ENCODE assay signal across 8 mouse cellular contexts in genomic region chr12:69724711-69725460, GRCm38 (mm10). TPM values are rescaled to one million over a fixed set of nuclear protein-coding genes. Genes with fewer than 3 reads are reported as not detected.
DNase-seq lines count a peak whose midpoint lies in the region; ATAC-seq and TF ChIP-seq lines count a peak whose summit lies in the region.

Gene L2hgdh (minus strand): TSS chr12:69724873.
Gene Atp5s (plus strand): TSS chr12:69724950.

- H3K27ac ChIP-seq in embryonic facial prominence, embryonic 13.5 days, result peak within 1 kb of the TSS; percentile 84
- H3K27ac ChIP-seq in kidney, adult 2 months (ENCODE audit: insufficient read depth, low read depth, low read length), result peak within 1 kb of the TSS; percentile 85
- H3K27ac ChIP-seq in limb, embryonic 12.5 days, result peak within 1 kb of the TSS; percentile 88
- H3K27ac ChIP-seq in midbrain, embryonic 15.5 days, result peak within 1 kb of the TSS; percentile 83
- peak within 1 kb of the TSS; percentile 85 for H3K27ac ChIP-seq in spleen, adult 2 months (ENCODE audit: insufficient read depth, low read length)

- ATAC-seq in embryonic facial prominence, embryonic 13.5 days (ENCODE audit: insufficient number of reproducible peaks, insufficient read depth, low FRiP score, low TSS enrichment, low read depth), result peak; percentile 92
- ATAC-seq in limb, embryonic 12.5 days (ENCODE audit: insufficient number of reproducible peaks, insufficient read depth, low FRiP score, low TSS enrichment, low read depth), result peak; percentile 96
- peak; percentile 98 for ATAC-seq in midbrain, embryonic 15.5 days (replicated peaks)

- TF ChIP-seq POLR2A in kidney, adult 2 months (IDR thresholded peaks at IDR 0.05; ENCODE audit: low read depth, low read length), result peak; percentile 86
- peak; percentile 53 for TF ChIP-seq POLR2A in spleen, adult 2 months (IDR thresholded peaks at IDR 0.05; ENCODE audit: low read depth, low read length)

- H3K4me3 ChIP-seq in embryonic facial prominence, embryonic 13.5 days, result peak within 1 kb of the TSS; percentile 84
- peak within 1 kb of the TSS; percentile 82 for H3K4me3 ChIP-seq in kidney, adult 2 months (ENCODE audit: insufficient read depth, low read depth, low read length)
- H3K4me3 ChIP-seq in limb, embryonic 12.5 days (replicated peaks), result peak within 1 kb of the TSS; percentile 64
- H3K4me3 ChIP-seq in midbrain, embryonic 15.5 days, result peak within 1 kb of the TSS; percentile 80
- peak within 1 kb of the TSS; percentile 95 for H3K4me3 ChIP-seq in spleen, adult 2 months (ENCODE audit: extremely low read depth, insufficient read depth, insufficient read length)

- peak within 1 kb of the TSS; percentile 93 for H3K4me2 ChIP-seq in embryonic facial prominence, embryonic 13.5 days
- peak within 1 kb of the TSS; percentile 87 for H3K4me2 ChIP-seq in limb, embryonic 12.5 days
- H3K4me2 ChIP-seq in midbrain, embryonic 15.5 days, result peak within 1 kb of the TSS; percentile 88

- H3K9me3 ChIP-seq in embryonic facial prominence, embryonic 13.5 days, result peaks cover under 1% of the 10 kb centered on the region; the same call in 1 of the 2 replicates
- peaks cover 2% of the 10 kb centered on the region for H3K9me3 ChIP-seq in limb, embryonic 12.5 days
- no peaks in the 10 kb centered on the region for H3K9me3 ChIP-seq in midbrain, embryonic 15.5 days

- 0 out of 2 replicates have a peak, but pooled peaks have one; percentile 3 for TF ChIP-seq CTCF in kidney, adult 2 months (conservative IDR thresholded peaks at IDR 0.05; ENCODE audit: insufficient read depth, insufficient read length, low read depth, low read length)
- no peak for TF ChIP-seq CTCF in spleen, adult 2 months (IDR thresholded peaks at IDR 0.05; ENCODE audit: extremely low read depth, insufficient read depth, insufficient read length, insufficient replicate concordance)

- peak within 1 kb of the TSS; percentile 84 for H3K9ac ChIP-seq in embryonic facial prominence, embryonic 13.5 days
- peak within 1 kb of the TSS; percentile 71 for H3K9ac ChIP-seq in limb, embryonic 12.5 days (replicated peaks)
- H3K9ac ChIP-seq in midbrain, embryonic 15.5 days, result peak within 1 kb of the TSS; percentile 78

- peaks cover 15% of the 10 kb centered on the region for H3K36me3 ChIP-seq in embryonic facial prominence, embryonic 13.5 days
- no peaks in the 10 kb centered on the region for H3K36me3 ChIP-seq in kidney, adult 2 months (ENCODE audit: control insufficient read depth, insufficient read depth, low read length)
- peaks cover 14% of the 10 kb centered on the region for H3K36me3 ChIP-seq in limb, embryonic 12.5 days
- peaks cover 7% of the 10 kb centered on the region for H3K36me3 ChIP-seq in midbrain, embryonic 15.5 days (replicated peaks)
- no peaks in the 10 kb centered on the region for H3K36me3 ChIP-seq in spleen, adult 2 months (ENCODE audit: control insufficient read depth, insufficient read depth, low read length)

- no peaks in the 10 kb centered on the region for H3K27me3 ChIP-seq in embryonic facial prominence, embryonic 13.5 days
- H3K27me3 ChIP-seq in kidney, adult 2 months (replicated peaks; ENCODE audit: control insufficient read depth, insufficient read depth, low read length), result no peaks in the 10 kb centered on the region
- H3K27me3 ChIP-seq in limb, embryonic 12.5 days, result no peaks in the 10 kb centered on the region
- H3K27me3 ChIP-seq in midbrain, embryonic 15.5 days (replicated peaks), result no peaks in the 10 kb centered on the region
- H3K27me3 ChIP-seq in spleen, adult 2 months (ENCODE audit: control insufficient read depth, insufficient read depth, low read length), result no peaks in the 10 kb centered on the region

- WGBS in embryonic facial prominence, embryonic 13.5 days, result under 1% methylated on average over 60 of the region's 60 CpGs
- WGBS in kidney, adult 2 months, result under 1% methylated on average over 60 of the region's 60 CpGs
- under 1% methylated on average over 59 of the region's 60 CpGs for WGBS in limb, embryonic 12.5 days
- under 1% methylated on average over 60 of the region's 60 CpGs for WGBS in midbrain, embryonic 15.5 days
- under 1% methylated on average over 59 of the region's 60 CpGs for WGBS in spleen, adult 2 months

- peaks cover 10% of the 10 kb centered on the region for H3K4me1 ChIP-seq in embryonic facial prominence, embryonic 13.5 days
- H3K4me1 ChIP-seq in kidney, adult 2 months (ENCODE audit: control insufficient read depth, insufficient read depth, low read length), result peaks cover 6% of the 10 kb centered on the region; the same call in 1 of the 2 replicates
- H3K4me1 ChIP-seq in limb, embryonic 12.5 days (replicated peaks), result peaks cover 15% of the 10 kb centered on the region
- H3K4me1 ChIP-seq in midbrain, embryonic 15.5 days, result peaks cover 17% of the 10 kb centered on the region
- H3K4me1 ChIP-seq in spleen, adult 2 months (ENCODE audit: control insufficient read depth, insufficient read depth, insufficient read length), result no peaks in the 10 kb centered on the region; the same call in 1 of the 2 replicates

- DNase-seq in 3134 (ENCODE audit: extremely low read depth, insufficient read length, low spot score), result peak; percentile 97
- DNase-seq in adrenal gland, postnatal 36 days, result peak; percentile 98
- peak; percentile 98 for DNase-seq in heart, adult 18-20 months
- peak; percentile 99 for DNase-seq in kidney, adult 2 months
- peak; percentile 77 to 97 for DNase-seq in spleen, adult 2 months (ENCODE audit: low read depth in 1 of 2, low spot score in 2 of 2)

RNA-seq across cellular contexts. Expression of gene L2hgdh, which starts in this region (rescaled TPM):
- 10 to 100 TPM; 22.7 to 26.4 TPM for total RNA-seq in adrenal gland, postnatal 36 days (2021)
- 16.8 and 17.5 TPM in 2 replicates for polyA plus RNA-seq in embryonic facial prominence, embryonic 13.5 days (2015; fragmentation: Nextera tagmentation; extraction: Ambion mirVana)
- 10 to 100 TPM; 44.2 to 48.3 TPM for total RNA-seq in heart, adult 18-20 months (2021)
- polyA plus RNA-seq in kidney, adult 2 months (2012; rRNA removed), result 27.2 and 35.5 TPM in 2 replicates
- polyA plus RNA-seq in limb, embryonic 12.5 days (2016; fragmentation: Nextera tagmentation; extraction: Ambion mirVana), result 19.6 and 22.3 TPM in 2 replicates
- polyA plus RNA-seq in midbrain, embryonic 15.5 days (2015; fragmentation: Nextera tagmentation; extraction: Ambion mirVana), result 14.3 and 14.5 TPM in 2 replicates
- 1.4 and 1.9 TPM in 2 replicates for polyA plus RNA-seq in spleen, adult 2 months (2012; rRNA removed)

RNA-seq across cellular contexts. Expression of gene Atp5s, which starts in this region (rescaled TPM):
- total RNA-seq in adrenal gland, postnatal 36 days (2021), result 10 to 100 TPM; 13.6 to 20.9 TPM
- polyA plus RNA-seq in embryonic facial prominence, embryonic 13.5 days (2015; fragmentation: Nextera tagmentation; extraction: Ambion mirVana), result 30.4 and 39.3 TPM in 2 replicates
- total RNA-seq in heart, adult 18-20 months (2021), result 10 to 100 TPM; 35.1 to 40.5 TPM
- polyA plus RNA-seq in kidney, adult 2 months (2012; rRNA removed), result 18.6 and 20.2 TPM in 2 replicates
- 28.1 and 33.4 TPM in 2 replicates for polyA plus RNA-seq in limb, embryonic 12.5 days (2016; fragmentation: Nextera tagmentation; extraction: Ambion mirVana)
- 33.0 and 33.3 TPM in 2 replicates for polyA plus RNA-seq in midbrain, embryonic 15.5 days (2015; fragmentation: Nextera tagmentation; extraction: Ambion mirVana)
- polyA plus RNA-seq in spleen, adult 2 months (2012; rRNA removed), result 7.9 and 10.5 TPM in 2 replicates

Comparison
In these comparisons a context has a peak if more than half of its experiments do, and no peak if none do; other contexts are left out.
1. Peak in every context shown above with its lines: DNase-seq, ATAC-seq, H3K4me3 ChIP-seq and H3K27ac ChIP-seq.